Mouse (Mus musculus) 3134 (cell line): ENCODE results near the gene Got1.
"Not testable (repeated sequence)": the region's sequence is repeated elsewhere in the genome, so short reads cannot be mapped to it uniquely, and the experiment has no call there.

ENCODE experiments used
- DNase-seq: peaks from one replicate; pipeline ENCODE4 v3.0.0-alpha.2; 2011; ENCODE audit warnings: low spot score; ENCODE audit not compliant: insufficient read length; ENCODE audit errors: extremely low read depth

Gene Got1

DNA sequence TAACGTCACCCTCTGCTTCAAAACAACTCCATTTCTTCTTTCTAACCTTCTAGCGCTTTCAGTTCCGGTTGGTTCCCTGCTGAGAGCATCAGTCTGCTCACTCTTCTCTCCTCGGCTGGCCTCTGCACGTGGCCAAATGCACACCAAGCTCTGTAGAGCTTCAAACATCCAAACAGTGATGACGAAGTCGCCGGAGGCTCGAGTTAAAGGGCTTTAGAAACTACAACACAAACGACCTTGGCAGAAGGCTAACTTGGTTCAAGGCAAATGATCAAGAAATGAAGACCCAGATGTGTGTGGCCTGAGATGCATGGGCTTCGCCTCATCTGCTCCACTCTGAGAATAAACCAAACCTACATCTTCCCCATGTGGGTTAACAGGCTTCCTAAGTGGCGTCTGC, 854 bp downstream of the Got1 start:
- peak; percentile 33 for DNase-seq

DNA sequence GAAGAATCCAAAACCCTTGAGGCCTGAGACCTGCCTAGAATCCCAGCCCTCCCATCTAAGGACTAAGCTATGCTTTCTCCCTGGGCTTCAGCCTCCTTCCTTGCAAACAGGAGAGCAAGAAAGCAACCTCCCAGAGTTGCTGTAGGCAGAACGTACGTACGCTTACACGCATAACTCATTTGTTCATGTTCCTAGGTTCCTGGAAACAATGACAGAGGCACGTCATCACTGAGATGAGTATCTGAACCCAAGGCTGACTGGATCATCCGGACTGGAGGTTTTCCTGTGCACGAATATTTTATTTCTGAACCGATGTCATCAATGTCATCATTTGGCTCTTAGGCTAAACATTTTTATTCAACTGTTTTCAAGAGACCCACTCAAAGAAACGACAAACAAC, 2.4 kb downstream of the Got1 start:
- no peak for DNase-seq

DNA sequence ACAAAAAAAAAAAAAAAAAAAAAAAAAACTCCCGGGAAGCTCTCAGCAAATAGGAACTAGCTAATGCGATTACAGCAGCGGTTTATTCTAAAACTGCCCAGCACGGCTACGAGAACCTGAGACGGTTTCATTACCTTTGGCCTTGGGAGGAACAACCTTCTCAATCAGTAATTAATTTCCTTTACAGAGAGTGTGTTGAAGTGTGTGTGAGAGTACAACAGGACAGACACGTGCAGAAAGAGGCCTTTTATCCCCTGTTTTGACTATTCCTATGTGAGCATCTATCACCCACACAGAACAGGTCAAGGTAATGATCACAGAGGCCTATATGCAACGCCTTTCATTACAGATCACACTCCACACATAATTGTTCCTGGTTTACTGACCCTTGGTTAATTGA, 3.0 kb downstream of the Got1 start:
- no peak for DNase-seq

DNA sequence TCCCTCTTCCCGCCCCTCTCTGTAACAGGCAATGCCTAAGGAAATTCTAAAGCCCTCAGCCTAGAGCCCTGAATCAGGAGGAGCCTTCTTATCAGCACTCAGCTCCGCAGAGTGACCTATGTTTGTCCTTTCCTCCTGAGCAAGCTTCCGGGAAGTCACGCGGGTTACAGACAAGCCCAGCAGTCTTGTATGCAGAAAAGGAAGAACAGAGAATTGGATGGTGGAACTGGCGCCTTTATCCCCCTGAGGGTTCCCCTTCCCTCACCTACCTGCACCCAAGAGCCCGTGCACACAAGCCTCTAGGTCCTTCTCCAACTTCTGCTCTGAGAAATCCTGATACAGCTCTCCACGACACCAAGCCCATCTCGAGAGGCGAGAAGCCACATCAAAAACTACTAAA, 4.0 kb downstream of the Got1 start:
- no peak for DNase-seq

DNA sequence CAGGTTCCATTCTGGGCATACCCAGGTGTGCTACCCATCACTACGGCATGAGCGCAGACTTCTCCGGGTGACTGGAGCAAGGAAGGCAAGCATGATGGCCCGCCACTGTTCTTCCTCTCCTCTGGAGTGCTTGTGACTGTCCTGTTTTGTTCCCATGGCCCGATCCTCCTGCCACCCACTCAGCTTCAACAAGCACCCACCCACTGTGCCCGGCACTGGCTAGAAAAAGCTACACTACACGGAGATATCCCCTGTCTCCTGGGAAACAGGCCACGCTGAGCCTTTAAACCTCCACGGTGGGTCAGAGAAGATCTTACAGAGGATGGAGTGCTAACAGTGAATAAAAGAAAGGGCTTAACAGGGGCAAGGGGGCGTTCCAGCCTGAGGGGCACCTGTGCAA, 5.2 kb downstream of the Got1 start:
- DNase-seq, result no peak

DNA sequence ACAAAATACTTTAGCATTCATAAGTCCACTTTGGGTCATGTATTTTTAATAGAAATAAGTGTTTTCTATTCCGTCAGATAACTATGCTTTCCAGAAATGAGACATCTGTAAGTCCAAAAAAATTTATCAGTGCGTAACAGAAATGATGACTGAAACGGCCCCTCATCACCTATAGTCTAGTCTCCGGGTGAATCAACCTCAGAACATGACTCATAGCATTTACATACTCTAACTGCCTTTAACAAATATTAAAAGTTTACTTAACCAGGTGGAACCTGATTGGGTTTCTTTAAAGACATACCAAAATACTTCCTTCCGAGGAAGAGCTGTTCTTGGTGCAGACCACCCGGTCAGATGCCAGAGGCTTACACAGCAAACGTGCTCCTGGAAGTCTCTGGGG, 6.1 kb downstream of the Got1 start:
- DNase-seq, result no peak

DNA sequence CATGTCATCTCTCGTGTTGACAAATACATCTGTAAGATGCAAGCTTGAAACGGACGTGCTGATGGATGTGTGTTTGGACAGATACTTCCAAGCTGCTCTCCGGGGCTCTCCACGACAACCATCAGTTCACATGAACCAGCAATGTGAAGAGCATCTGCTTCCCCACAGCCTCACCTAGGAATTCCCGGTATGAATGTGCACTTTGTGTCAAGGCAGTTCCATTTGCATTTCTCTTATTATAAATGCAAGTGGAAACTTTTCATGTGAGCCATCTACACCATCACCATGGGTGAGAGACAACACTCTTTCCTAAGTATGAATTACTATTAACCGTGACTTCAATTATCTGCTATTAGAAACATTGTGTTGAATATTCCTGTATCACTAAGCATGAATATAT, 6.6 kb downstream of the Got1 start:
- DNase-seq, result no peak

DNA sequence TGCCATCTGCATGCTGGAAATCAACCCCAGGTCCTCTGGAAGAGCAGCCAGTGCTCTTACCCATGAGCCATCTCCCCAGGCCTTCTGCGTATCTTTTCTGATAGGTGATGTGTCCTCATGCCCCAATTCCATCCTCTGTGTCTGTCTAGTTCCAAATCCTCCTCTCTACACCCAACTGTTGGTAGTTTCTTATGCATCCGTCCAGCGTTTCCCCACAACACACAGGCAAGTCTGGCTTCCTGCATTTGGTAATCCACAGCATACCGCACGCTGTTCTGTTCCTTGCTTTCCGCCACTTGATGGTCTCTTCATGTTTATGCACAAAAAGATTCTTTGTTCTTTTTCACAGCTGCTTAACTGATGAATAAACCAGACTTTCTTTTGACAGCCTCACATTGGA, 7.1 kb downstream of the Got1 start:
- DNase-seq, result no peak

DNA sequence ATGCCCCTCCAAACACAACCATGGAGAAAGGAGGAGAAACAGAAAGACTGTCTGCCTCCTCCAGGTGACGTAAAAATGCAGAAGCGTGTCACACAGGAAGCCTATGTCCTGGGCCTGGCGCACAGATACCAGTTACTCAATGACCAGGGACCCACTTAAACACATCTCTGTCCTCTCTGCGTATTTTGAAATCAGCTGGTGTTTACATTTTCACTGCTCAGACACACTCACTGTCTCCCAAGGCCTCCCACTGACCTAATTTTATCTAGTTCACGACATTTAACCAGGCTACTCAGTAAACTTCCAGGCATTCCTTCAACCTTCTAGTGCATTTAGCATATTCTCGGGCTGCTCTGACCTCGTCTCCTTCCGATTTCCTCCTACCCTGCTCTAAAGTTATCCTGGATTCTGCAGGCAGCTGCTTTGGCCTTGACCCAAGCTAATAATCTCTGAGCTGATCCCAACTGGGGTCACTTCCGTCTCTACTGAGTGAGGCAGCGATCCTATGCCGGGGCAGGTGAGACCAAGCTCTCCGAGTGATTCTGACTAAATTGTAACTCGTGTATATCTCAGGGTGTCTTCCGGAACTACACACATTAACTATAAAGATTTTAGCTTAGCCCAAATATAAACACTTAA, 7.9 kb downstream of the Got1 start:
- no peak for DNase-seq

DNA sequence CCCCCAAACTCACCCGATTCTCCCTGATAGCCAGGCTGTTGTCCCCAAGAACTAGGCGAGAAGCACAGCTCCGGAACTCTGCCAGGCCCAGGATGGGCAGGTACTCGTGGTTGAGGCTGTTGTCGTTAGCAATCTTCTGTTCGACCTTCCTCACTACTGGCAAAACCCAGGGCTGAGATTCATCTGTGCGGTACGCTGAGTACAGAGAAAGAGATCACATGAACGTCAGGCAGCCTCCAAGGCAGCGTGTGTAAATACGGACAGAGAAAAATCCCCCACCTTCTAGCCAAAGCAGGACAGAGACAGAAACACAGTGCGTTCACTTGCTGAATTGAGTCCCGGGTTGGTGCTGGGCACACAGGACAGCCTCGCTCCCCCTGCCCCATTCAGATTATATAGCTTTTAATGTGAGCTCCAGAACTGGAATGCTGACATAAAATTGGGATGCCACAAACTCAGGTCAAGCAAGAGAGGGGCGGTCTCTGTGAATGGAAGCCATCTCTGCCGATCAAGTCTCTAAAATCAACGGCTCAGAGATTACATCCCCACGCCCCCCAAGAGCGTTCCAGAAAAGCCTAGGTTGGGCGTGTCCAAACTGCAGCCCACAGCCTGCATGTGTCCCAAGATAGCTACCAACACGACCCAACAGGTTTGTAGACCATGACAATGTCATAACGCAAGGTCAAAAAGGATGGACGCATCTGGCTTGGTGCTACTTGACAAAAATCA, 8.6 kb downstream of the Got1 start:
- DNase-seq, result no peak

DNA sequence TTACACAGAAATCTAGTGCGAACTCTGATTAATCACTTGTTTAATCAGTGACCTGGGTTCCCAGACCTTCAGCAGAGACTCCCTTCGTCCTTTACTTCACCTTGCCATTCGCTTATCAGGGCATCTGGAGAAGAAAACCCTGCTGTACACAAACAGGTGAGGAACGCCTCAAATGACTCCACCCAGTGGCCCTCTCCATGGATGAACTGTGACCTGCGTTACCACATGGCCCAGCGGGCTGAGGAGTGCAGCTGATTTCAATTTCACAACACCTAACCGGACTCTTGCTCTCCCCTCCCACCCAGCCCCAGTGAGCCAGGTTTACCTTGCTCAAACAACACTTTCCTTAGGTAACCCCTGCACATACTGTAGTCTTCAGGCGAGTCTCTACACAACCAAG, 10.5 kb downstream of the Got1 start:
- DNase-seq, result no peak

DNA sequence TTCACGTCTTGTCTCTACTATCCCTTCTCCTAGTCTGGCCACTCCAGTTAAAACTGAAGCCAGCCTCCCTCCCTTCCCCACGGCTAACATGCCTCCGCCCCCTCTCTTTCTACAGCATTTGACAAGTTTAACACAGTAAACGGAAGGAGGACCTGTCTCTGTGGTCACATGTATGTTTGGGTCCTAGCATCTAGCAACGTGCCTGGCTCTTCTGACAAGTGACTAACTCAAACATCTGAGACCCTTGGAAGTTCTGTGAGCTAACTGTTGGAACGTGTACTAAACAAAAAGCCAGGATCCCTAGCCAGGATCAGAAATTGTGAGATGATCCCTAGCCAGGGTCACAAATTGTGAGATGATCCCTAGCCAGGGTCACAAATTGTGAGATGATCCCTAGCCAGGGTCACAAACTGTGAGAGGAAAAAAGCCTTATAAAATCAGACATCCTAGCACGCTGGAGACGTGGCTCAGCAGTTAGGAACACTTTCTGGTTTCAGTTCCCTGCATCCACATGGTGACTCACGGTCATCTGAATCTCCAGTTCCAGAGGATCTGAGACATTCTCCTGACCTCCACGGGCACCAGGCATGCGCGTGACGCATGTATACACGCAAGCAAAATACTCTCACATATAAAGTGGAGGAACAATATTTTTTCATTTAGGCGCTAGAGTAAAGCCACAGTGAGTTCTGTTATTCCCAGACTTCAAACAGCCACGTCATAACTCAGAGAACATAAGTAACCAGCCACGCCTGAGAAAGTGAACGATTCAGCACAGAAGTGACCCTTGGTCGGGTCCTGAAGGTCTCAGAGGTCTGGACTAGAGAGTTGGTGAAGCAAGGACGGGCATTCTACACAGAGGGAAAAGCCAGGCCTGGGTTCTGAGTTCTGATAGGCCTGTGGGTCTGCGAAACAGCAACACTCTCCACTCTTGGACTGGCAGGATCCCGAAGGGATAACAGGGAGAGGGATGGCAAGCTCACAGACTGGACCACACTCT, 12.5 kb downstream of the Got1 start:
- DNase-seq, result no peak

DNA sequence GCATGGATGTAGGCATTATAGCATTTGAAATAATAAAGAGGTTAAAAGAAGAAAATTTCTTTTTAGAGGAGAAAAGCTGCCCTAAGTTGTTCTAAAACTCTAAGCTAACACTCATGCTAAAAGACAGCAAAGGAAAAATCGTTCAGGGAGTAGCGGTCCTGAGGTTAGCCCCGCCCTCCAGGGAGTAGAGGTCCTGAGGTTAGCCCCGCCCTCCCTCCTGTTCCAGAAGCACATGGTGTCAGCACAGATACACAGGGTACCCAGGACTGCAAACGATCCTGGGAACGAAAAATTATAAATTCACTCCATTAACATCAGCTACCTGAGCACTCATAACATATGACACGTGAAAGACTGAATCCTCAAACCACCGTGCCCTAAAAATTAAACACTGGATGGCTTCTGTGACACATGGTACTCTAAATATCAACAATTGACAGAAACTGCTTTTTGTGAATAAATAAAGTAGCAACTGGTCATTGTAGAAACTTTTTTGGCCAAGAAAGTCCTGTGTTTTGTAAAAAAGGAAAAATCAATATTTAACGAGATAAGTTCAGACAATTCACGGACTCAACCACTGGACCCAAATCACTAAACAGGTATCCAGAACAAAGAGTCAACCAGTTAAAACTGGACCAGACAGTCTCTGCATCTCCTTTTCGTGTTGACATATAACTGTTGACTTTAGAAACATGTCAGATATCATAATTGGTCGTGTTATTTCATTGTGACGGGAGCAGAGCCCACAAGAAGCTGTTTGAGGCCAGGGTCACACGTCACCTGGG, 13.8 kb downstream of the Got1 start:
- DNase-seq, result no peak

DNA sequence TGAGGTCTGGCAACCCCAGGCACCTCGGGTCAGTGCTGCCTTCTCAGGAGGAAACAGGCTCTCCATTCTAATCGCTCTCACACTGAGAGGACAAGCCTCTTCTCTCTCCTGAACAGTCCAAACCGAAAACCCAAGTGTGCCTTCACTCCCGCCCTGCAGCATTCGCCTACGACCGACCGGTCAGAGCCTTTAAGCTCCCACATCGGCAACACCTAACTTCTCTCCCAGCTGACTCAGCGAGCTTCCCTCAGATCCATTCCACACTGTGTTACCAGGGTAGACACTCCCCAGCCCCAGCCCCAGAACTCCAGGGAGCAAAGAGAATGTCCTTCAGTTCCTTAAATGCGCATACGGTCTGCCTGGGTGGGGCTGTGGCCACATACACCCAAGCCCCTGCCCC, 19.0 kb downstream of the Got1 start:
- DNase-seq, result no peak

DNA sequence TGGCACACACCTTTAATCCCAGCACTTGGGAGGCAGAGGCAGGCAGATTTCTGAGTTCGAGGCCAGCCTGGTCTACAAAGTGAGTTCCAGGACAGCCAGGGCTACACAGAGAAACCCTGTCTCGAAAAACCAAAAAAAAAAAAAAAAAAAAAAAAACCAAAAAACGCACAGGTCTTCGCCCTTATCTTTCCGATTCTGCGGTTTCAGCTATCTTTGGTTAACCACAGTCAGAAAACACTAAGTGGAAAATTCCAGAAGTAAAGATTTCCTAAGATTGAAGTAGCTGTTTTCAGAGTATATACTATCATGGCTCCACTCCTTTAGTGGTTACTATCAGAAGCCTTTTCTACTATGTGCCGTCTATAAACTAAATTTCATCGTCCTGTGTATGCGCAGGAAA, 20.8 kb downstream of the Got1 start:
- DNase-seq, result not testable (repeated sequence)

DNA sequence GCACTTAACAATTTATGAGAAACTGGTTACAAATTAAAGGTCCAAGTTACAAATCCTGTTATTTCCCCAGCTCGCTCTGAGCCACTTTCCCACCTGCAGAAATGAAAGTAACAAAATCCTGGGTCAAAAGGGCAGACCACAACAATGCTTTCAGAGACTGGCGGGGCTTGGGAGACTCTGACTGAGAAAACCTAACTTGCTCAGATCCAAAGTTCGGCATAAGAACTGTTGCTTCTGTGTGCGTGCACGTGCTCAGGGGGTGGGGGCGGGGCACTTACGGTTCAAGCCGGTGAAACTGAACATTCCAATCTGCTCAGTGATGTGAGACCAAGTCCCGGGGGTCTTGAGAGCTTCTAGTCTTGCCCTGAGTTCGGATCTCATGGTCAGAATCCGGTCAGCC, 21.8 kb downstream of the Got1 start:
- DNase-seq, result no peak

DNA sequence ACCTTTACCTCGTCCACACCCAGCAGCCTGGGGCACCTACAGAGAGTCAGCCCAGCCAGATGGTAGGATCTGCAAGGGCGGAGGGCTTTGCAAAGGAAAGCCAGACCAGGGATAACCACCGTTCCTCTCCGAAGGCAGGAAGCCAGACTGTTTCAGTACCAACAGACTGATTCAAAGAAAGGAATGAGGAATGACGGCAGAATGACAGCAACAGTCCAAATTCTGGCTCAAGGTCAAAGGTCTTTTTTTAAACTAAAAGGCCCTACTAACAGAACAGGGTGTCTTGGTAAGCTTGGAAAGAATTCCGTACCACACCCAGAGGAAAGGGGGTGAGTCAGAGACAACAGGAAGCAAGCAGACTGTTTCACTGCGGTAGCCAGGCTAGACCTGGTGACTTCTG, 25.5 kb downstream of the Got1 start:
- peak; percentile 87 for DNase-seq

DNA sequence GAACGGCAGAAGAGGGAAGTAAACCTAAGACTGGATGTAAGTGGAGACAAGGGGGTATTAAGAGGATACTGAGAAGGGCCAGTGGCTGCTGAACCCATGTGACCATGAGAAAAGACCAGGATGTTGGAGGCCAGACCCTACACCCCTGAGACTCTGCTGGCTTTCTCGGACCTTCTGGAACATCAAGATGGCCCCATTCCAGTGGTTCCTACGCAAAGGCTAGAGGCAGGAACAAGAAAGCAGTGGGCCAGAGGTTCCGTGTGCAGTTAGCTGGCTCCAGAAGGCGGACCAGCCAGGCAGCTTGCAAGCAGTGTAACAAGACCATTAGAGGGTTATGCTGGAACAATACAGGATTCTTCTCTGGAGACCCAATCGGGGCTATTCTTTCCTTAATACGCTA, 27.0 kb downstream of the Got1 start:
- DNase-seq, result no peak

DNA sequence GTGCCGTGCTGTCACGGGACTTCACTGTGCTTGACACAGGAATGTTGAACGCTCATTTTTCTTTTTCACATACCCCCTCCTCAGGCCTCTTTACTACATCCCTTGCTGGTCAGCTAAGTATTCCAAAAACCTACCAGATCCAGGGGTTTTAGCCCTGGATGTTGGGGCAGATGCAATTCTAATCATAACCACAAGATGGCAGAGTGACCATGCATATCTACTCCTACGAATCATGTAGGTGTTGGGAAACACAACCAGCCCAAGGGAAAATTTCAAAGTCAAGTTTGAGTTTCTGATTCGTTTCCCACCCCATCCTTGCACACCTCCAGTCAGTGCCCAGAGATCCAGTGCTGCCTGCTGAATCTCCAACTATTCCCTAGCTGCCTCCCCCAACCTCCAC, 28.6 kb downstream of the Got1 start:
- peak; percentile 44 for DNase-seq

DNA sequence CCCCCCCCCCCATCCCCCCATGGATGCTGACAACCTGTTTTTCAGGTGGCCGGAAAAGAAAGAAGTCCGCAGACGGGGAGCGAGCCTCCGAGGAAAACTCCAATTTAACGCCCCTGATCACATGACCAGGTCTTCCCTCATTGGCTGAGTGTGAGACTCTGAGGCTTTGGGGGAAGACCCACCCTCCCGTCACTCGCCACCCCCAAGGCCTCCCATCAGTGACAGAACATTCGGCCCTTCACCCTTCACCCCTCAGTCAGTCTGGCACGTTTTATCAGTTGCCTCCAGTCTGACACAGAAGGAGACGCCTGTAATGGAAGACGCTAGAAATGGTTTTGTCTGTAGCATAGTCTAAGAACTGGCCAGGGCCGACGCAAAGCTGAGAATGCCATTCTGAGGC, 29.5 kb downstream of the Got1 start:
- DNase-seq, result no peak

DNA sequence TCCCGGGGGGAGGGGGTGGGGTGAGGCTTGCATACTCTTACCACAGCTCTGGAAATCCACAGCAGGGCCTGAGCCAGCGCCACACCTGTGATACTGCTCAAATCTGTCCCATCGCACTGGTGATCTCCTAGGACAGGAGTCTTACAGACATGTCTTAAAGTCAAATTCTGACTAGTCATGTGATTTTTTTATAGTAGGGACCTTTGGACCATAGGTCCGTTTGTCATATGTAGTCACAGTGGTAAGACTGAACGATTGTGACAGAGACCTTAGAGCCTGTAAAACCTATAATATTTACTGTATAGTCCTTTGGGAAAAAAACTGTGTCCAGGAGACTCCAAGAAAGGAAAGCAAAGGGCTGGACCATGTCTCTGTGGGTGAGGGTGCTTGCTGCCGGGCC, 30.5 kb downstream of the Got1 start:
- no peak for DNase-seq
